Mouse (Mus musculus) embryonic facial prominence, embryonic 15.5 days (tissue): ENCODE data around the gene Ptpra. TPM values are rescaled to one million over a fixed set of nuclear protein-coding genes. Genes with fewer than 3 reads are reported as not detected.
"Not testable (repeated sequence)": the region's sequence is repeated elsewhere in the genome, so short reads cannot be mapped to it uniquely, and the experiment has no call there.

ENCODE experiments used
- ATAC-seq: fragments of 200-750 bp; cut with Nextera tagmentation; 2 replicates; pipeline ENCODE4 v1.8.0; 2017; ENCODE audit warnings: low read depth, moderate TSS enrichment; ENCODE audit not compliant: insufficient number of reproducible peaks, low FRiP score, low TSS enrichment
- H3K27ac ChIP-seq: fragments of 300-500 bp; sonication (generic); replicated peaks from 2 replicates; pipeline ENCODE4 v1.5.1; 2015; ENCODE audit warnings: mild to moderate bottlenecking, inconsistent platforms
- H3K27me3 ChIP-seq: fragments of 300-500 bp; sonication (generic); 2 replicates; pipeline ENCODE4 v1.6.1; 2015; ENCODE audit warnings: inconsistent platforms
- H3K36me3 ChIP-seq: fragments of 300-500 bp; sonication (generic); 2 replicates; pipeline ENCODE4 v1.6.1; 2015; ENCODE audit warnings: mild to moderate bottlenecking, inconsistent platforms
- H3K4me1 ChIP-seq: fragments of 300-500 bp; sonication (generic); 2 replicates; pipeline ENCODE4 v1.6.1; 2015; ENCODE audit warnings: inconsistent platforms
- H3K4me2 ChIP-seq: fragments of 300-500 bp; sonication (generic); replicated peaks from 2 replicates; pipeline ENCODE4 v1.6.1; 2015; ENCODE audit warnings: mild to moderate bottlenecking, inconsistent platforms
- H3K4me3 ChIP-seq: fragments of 300-500 bp; sonication (generic); replicated peaks from 2 replicates; pipeline ENCODE4 v1.5.1; 2015; ENCODE audit warnings: mild to moderate bottlenecking, inconsistent platforms
- H3K9ac ChIP-seq: fragments of 300-500 bp; sonication (generic); 2 replicates; pipeline ENCODE4 v1.6.1; 2015; ENCODE audit warnings: inconsistent platforms
- H3K9me3 ChIP-seq: fragments of 300-500 bp; sonication (generic); replicated peaks from 2 replicates; pipeline ENCODE4 v1.6.1; 2016; ENCODE audit warnings: inconsistent platforms
- WGBS: fragments of 180-500 bp; shearing (Covaris S2); methylation state at CpG from one replicate; pipeline ENCODE4 v1.1.7; 2015; 5-methylcytosine and 5-hydroxymethylcytosine counted together
- polyA plus RNA-seq: library from polyadenylated mRNA; unstranded; fragments of >200 nt; fragmentation: Nextera tagmentation; extraction: Ambion mirVana; gene quantifications from 2 replicates; pipeline ENCODE4 v1.2.1, GENCODE M21; 2015

The Ptpra gene
- polyA plus RNA-seq, 1 experiment from 2014 or later = 108 TPM

GRCm38 (mm10) chr2:130488600-130488999 lies 38.5 kb downstream of the Ptpra start:
- Histone ChIP-seq H3K9me3 (no peaks in the 10 kb centered on the region), H3K27ac (no peak overlapping the region), H3K4me3 (no peak overlapping the region), H3K9ac (no peak overlapping the region), H3K36me3 (no peaks in the 10 kb centered on the region), H3K4me2 (no peak overlapping the region), H3K4me1 (no peaks in the 10 kb centered on the region), H3K27me3 (no peaks in the 10 kb centered on the region)
- WGBS = 89% methylated on average over 4 of the region's 4 CpGs
- ATAC-seq = no peak

DNA sequence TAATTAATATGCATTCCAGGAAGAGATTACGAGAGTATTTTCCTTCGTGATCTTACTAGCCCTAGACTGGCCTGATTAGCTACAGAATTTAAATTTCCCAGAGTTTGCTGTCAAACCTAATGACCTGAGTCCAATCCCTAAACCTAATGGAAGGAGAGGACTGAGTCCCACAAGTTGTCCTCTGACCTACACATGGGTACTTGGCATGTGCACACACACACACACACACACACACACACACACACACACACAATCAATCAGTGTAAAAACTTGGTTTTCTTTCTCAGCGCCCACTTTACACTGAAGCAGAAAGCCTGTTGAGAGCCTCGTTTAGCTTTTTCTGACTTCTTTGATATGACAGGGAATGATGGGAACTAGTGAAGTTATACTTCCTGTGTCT lies 41.1 kb downstream of the Ptpra start:
- no peak overlapping the region for H3K4me3 ChIP-seq
- H3K9me3 ChIP-seq = no peaks in the 10 kb centered on the region
- no peak overlapping the region for H3K4me2 ChIP-seq
- H3K27ac ChIP-seq = no peak overlapping the region
- H3K36me3 ChIP-seq = no peaks in the 10 kb centered on the region
- no peak overlapping the region for H3K9ac ChIP-seq
- no peaks in the 10 kb centered on the region for H3K27me3 ChIP-seq
- H3K4me1 ChIP-seq = no peaks in the 10 kb centered on the region
- ATAC-seq = no peak
- 60% methylated on average over 4 of the region's 4 CpGs for WGBS

DNA sequence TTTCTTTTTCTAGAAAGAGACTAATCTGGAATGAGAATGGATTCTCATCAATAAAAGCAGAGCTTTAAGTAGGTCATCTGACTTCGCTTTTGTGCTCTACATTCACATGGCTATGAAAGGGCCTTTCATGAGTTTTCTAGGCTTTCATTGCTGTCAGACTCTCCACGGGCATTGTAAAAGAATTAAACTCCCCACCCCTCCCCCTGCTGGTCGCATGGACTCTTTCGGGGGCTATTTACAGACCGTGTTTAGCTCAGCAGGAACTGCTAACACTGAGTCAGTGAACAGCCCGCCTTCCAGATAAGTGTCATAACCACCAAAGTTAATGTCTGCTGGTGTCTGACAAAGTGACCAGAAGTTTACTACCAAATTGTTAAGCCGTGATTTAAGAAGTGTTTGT lies 41.5 kb downstream of the Ptpra start:
- WGBS = 32% methylated on average over 7 of the region's 7 CpGs
- H3K4me3 ChIP-seq = no peak overlapping the region
- no peaks in the 10 kb centered on the region for H3K36me3 ChIP-seq

DNA sequence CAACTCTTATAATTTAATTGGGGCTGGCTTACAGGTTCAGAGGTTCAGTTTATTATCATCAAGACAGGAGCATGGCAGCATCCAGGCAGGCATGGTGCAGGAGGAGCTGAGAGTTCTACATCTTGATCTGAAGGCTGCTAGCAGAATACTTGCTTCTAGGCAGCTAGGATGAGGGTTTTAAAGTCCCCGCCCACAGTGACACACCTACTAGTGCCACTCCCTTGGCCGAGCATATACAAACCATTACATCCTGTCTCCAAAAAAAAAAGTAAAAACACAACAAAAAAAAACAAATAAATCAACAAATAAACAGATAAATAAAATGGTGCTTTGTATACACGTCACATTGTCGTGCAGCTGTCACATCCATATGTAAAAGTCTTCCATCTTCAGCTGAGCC lies 45.0 kb downstream of the Ptpra start:
- not testable (repeated sequence) for H3K4me2 ChIP-seq, H3K27me3 ChIP-seq, ATAC-seq, H3K9ac ChIP-seq, H3K9me3 ChIP-seq, H3K4me3 ChIP-seq, H3K27ac ChIP-seq, H3K4me1 ChIP-seq, H3K36me3 ChIP-seq
- 85% methylated on average over 4 of the region's 4 CpGs for WGBS

More for the DNA sequence above, 41.5 kb downstream of the Ptpra start:
- Histone ChIP-seq H3K9me3 (no peaks in the 10 kb centered on the region), H3K27ac (no peak overlapping the region), H3K27me3 (no peaks in the 10 kb centered on the region), H3K4me2 (no peak overlapping the region), H3K9ac (no peak overlapping the region), H3K4me1 (no peaks in the 10 kb centered on the region)
- no peak for ATAC-seq

DNA sequence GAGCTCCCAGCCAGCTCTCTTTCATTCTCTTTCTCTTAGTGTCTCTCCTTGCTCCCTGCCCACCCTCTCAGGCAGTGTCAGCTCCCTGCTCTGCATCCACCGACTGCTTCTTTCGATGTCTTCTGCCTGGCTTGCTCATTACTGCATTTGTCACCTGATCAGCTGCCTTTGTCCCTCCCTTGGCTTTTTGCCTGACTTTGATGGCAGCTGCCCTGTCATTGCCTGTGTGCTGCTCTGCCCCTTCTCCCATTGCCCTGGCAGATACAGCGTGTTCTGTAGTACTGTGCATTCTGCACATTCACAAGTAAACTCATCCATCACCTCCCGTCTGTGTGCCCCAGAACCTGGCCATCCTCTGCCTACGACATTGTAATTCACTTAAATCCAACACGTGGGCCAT lies 46.0 kb downstream of the Ptpra start:
- no peaks in the 10 kb centered on the region for H3K36me3 ChIP-seq
- H3K4me2 ChIP-seq = no peak overlapping the region
- no peaks in the 10 kb centered on the region for H3K9me3 ChIP-seq
- no peak overlapping the region for H3K9ac ChIP-seq
- H3K4me3 ChIP-seq = no peak overlapping the region
- 50% methylated on average over 6 of the region's 6 CpGs for WGBS
- ATAC-seq = 0 out of 2 replicates have a peak, but pooled peaks have one; percentile 29
- H3K27me3 ChIP-seq = no peaks in the 10 kb centered on the region
- no peaks in the 10 kb centered on the region for H3K4me1 ChIP-seq
- no peak overlapping the region for H3K27ac ChIP-seq

DNA sequence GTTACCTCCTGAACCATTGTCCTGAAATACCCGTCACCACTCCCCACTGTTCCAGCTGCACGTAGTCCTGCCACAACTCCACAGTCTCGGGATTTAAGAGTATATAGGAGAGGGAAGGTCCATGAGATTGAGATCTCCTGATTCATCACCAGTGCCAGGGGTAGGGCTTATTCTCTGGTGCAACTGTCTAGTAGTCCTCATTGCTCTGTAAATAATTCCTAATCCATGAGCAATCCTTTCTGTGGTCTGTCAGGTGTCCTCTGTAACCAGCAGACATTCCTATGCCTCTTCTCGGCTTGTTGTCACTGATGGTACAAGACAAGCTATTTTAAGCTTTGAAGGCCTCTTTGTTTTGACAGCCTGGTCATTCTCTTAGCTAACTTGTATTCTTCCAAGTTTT lies 46.9 kb downstream of the Ptpra start:
- no peaks in the 10 kb centered on the region for H3K36me3 ChIP-seq
- no peak overlapping the region for H3K9ac ChIP-seq
- no peaks in the 10 kb centered on the region for H3K9me3 ChIP-seq
- no peaks in the 10 kb centered on the region for H3K4me1 ChIP-seq
- H3K4me3 ChIP-seq = no peak overlapping the region
- H3K27ac ChIP-seq = no peak overlapping the region
- no peak for ATAC-seq
- H3K4me2 ChIP-seq = no peak overlapping the region
- 60% methylated on average over 4 of the region's 4 CpGs for WGBS
- H3K27me3 ChIP-seq = no peaks in the 10 kb centered on the region

- no peak overlapping the region for H3K4me2 ChIP-seq
- H3K4me1 ChIP-seq = 0 out of 2 replicates have a peak, but pooled peaks cover 4% of the 10 kb centered on the region
- H3K36me3 ChIP-seq = peaks cover 9% of the 10 kb centered on the region; the same call in 1 of the 2 replicates
- H3K27me3 ChIP-seq = no peaks in the 10 kb centered on the region
- H3K27ac ChIP-seq = no peak overlapping the region
- no peak for ATAC-seq
- 70% methylated on average over 3 of the region's 3 CpGs for WGBS
- H3K9ac ChIP-seq = no peak overlapping the region
- no peak overlapping the region for H3K4me3 ChIP-seq
- no peaks in the 10 kb centered on the region for H3K9me3 ChIP-seq
Observed at GRCm38 (mm10) chr2:130499546-130499945, 49.5 kb downstream of the Ptpra start.

- peaks cover 27% of the 10 kb centered on the region for H3K36me3 ChIP-seq
- H3K9me3 ChIP-seq = no peaks in the 10 kb centered on the region
- no peaks in the 10 kb centered on the region for H3K27me3 ChIP-seq
- 84% methylated on average over 2 of the region's 2 CpGs for WGBS
- H3K4me2 ChIP-seq = no peak overlapping the region
- 0 out of 2 replicates have a peak, but pooled peaks cover 4% of the 10 kb centered on the region for H3K4me1 ChIP-seq
- H3K9ac ChIP-seq = no peak overlapping the region
- no peak for ATAC-seq
- no peak overlapping the region for H3K4me3 ChIP-seq
- no peak overlapping the region for H3K27ac ChIP-seq
Observed at GRCm38 (mm10) chr2:130501556-130501955, 51.5 kb downstream of the Ptpra start.

- not testable (repeated sequence) for H3K4me2 ChIP-seq, H3K27me3 ChIP-seq, ATAC-seq, H3K27ac ChIP-seq, H3K9ac ChIP-seq, H3K4me1 ChIP-seq, H3K9me3 ChIP-seq, H3K4me3 ChIP-seq
- H3K36me3 ChIP-seq = peaks cover 37% of the 10 kb centered on the region
- WGBS = 95% methylated on average over 4 of the region's 5 CpGs
Observed at GRCm38 (mm10) chr2:130511616-130512015, 61.5 kb downstream of the Ptpra start.

GRCm38 (mm10) chr2:130513907-130514306 lies 63.8 kb downstream of the Ptpra start:
- no peak overlapping the region for H3K27ac ChIP-seq
- no peaks in the 10 kb centered on the region for H3K27me3 ChIP-seq
- H3K4me1 ChIP-seq = no peaks in the 10 kb centered on the region
- H3K4me2 ChIP-seq = no peak overlapping the region
- ATAC-seq = no peak
- H3K36me3 ChIP-seq = peaks cover 34% of the 10 kb centered on the region
- H3K4me3 ChIP-seq = no peak overlapping the region
- WGBS = 94% methylated on average over 8 of the region's 8 CpGs
- no peak overlapping the region for H3K9ac ChIP-seq
- no peaks in the 10 kb centered on the region for H3K9me3 ChIP-seq

DNA sequence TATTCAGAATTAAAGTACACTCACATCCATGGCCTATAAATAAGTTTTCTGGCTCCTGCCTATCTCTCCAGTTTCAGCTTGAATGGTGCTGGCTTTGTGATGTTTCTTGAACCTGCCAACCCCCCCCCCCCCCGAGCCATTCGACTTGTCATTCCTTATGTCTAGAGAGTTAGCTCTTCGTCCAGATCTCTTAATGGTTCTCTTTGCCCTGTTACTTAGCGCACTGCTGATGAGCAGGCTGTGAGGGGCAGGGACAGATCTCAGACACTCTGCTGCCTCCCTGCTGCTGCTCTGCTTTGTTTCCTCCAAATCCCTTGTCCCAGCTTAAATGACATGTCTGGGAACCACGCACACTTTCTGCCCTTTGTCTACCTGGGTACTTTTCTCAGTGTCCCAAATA lies 65.7 kb downstream of the Ptpra start:
- Histone ChIP-seq H3K9me3 (no peaks in the 10 kb centered on the region), H3K36me3 (peaks cover 41% of the 10 kb centered on the region), H3K4me2 (no peak overlapping the region), H3K9ac (no peak overlapping the region), H3K27ac (no peak overlapping the region), H3K4me1 (no peaks in the 10 kb centered on the region), H3K4me3 (no peak overlapping the region), H3K27me3 (no peaks in the 10 kb centered on the region)
- 72% methylated on average over 5 of the region's 5 CpGs for WGBS
- ATAC-seq = no peak

DNA sequence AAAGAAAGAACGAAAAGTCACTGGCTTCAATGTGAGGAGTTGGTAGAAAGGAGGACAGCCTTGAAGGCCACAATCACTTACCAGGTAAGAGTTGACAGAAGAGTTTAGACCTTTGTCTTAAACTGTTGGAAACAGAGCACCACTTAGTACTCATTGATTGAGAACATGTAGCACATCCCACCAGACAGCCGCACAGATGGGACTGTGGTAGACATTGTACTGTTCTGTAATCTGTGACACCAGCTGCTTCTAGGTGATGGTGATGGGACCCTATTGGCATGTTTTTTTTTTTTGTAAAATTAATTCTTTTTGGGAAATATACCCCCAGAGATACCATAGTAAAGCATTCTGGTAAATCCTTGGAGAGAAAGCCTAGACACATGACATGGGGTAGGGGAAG lies 71.8 kb downstream of the Ptpra start:
- no peak for ATAC-seq
- Histone ChIP-seq H3K4me2 (no peak overlapping the region), H3K36me3 (peaks cover 63% of the 10 kb centered on the region), H3K27me3 (no peaks in the 10 kb centered on the region), H3K9ac (no peak overlapping the region), H3K4me1 (no peaks in the 10 kb centered on the region), H3K9me3 (no peaks in the 10 kb centered on the region), H3K4me3 (no peak overlapping the region), H3K27ac (no peak overlapping the region)
- 95% methylated on average over 2 of the region's 2 CpGs for WGBS
